Mouse (Mus musculus): Measurements from ENCODE around the gene Eif2s1. TPM values are rescaled to one million over a fixed set of nuclear protein-coding genes. Genes with fewer than 3 reads are reported as not detected.

Gene Eif2s1
- polyA plus RNA-seq, 1 experiment from 2014 or later = 199 TPM

- no peak overlapping the region for H3K4me2 ChIP-seq (ENCODE audit: low read depth, low read length)
- no peak overlapping the region for H3K4me3 ChIP-seq (replicated peaks; ENCODE audit: low read length)
- H3K27me3 ChIP-seq (ENCODE audit: control insufficient read depth, insufficient read depth, low read length) = no peaks in the 10 kb centered on the region
- H3K27ac ChIP-seq (ENCODE audit: low read length) = no peak overlapping the region
- 67% methylated on average over 1 of the region's 1 CpGs for WGBS
- no peaks in the 10 kb centered on the region for H3K9me3 ChIP-seq (replicated peaks; ENCODE audit: control insufficient read depth, low read length)
- H3K4me1 ChIP-seq (ENCODE audit: control insufficient read depth, insufficient read depth, low read length) = peaks cover 8% of the 10 kb centered on the region
- no peak overlapping the region for H3K9ac ChIP-seq (ENCODE audit: low read length)
- 0 out of 2 replicates have a peak, but pooled peaks cover 3% of the 10 kb centered on the region for H3K36me3 ChIP-seq (ENCODE audit: control insufficient read depth, insufficient read depth, low read length)
- no peak for ATAC-seq (ENCODE audit: insufficient read depth, low FRiP score)
Observed at GRCm38 (mm10) chr12:78868115-78868514, 6.5 kb downstream of the Eif2s1 start.

GRCm38 (mm10) chr12:78874581-78874980 lies 13.0 kb downstream of the Eif2s1 start:
- Histone ChIP-seq H3K4me3 (replicated peaks; ENCODE audit: low read length) (no peak overlapping the region), H3K27me3 (ENCODE audit: control insufficient read depth, insufficient read depth, low read length) (no peaks in the 10 kb centered on the region), H3K4me1 (ENCODE audit: control insufficient read depth, insufficient read depth, low read length) (no peaks in the 10 kb centered on the region), H3K9me3 (replicated peaks; ENCODE audit: control insufficient read depth, low read length) (no peaks in the 10 kb centered on the region), H3K4me2 (ENCODE audit: low read depth, low read length) (no peak overlapping the region), H3K27ac (ENCODE audit: low read length) (no peak overlapping the region), H3K36me3 (ENCODE audit: control insufficient read depth, insufficient read depth, low read length) (peaks cover 26% of the 10 kb centered on the region; the same call in 1 of the 2 replicates), H3K9ac (ENCODE audit: low read length) (no peak overlapping the region)
- 93% methylated on average over 3 of the region's 3 CpGs for WGBS
- ATAC-seq (ENCODE audit: insufficient read depth, low FRiP score) = no peak

GRCm38 (mm10) chr12:78890062-78890461 lies 28.4 kb downstream of the Eif2s1 start:
- Histone ChIP-seq H3K36me3 (ENCODE audit: control insufficient read depth, insufficient read depth, low read length) (no peaks in the 10 kb centered on the region), H3K4me3 (replicated peaks; ENCODE audit: low read length) (no peak overlapping the region), H3K27me3 (ENCODE audit: control insufficient read depth, insufficient read depth, low read length) (no peaks in the 10 kb centered on the region), H3K27ac (ENCODE audit: low read length) (no peak overlapping the region), H3K9me3 (replicated peaks; ENCODE audit: control insufficient read depth, low read length) (0 out of 2 replicates have a peak, but pooled peaks cover 5% of the 10 kb centered on the region), H3K4me1 (ENCODE audit: control insufficient read depth, insufficient read depth, low read length) (peaks cover 3% of the 10 kb centered on the region; the same call in 1 of the 2 replicates), H3K4me2 (ENCODE audit: low read depth, low read length) (no peak overlapping the region), H3K9ac (ENCODE audit: low read length) (no peak overlapping the region)
- ATAC-seq (ENCODE audit: insufficient read depth, low FRiP score) = no peak
- 44% methylated on average over 1 of the region's 1 CpGs for WGBS

- Histone ChIP-seq H3K9me3 (replicated peaks; ENCODE audit: control insufficient read depth, low read length) (0 out of 2 replicates have a peak, but pooled peaks cover 5% of the 10 kb centered on the region), H3K27ac (ENCODE audit: low read length) (no peak overlapping the region), H3K9ac (ENCODE audit: low read length) (no peak overlapping the region), H3K4me3 (replicated peaks; ENCODE audit: low read length) (no peak overlapping the region), H3K4me2 (ENCODE audit: low read depth, low read length) (no peak overlapping the region), H3K27me3 (ENCODE audit: control insufficient read depth, insufficient read depth, low read length) (no peaks in the 10 kb centered on the region), H3K36me3 (ENCODE audit: control insufficient read depth, insufficient read depth, low read length) (no peaks in the 10 kb centered on the region), H3K4me1 (ENCODE audit: control insufficient read depth, insufficient read depth, low read length) (peaks cover 3% of the 10 kb centered on the region; the same call in 1 of the 2 replicates)
- WGBS = 82% methylated on average over 2 of the region's 2 CpGs
- no peak for ATAC-seq (ENCODE audit: insufficient read depth, low FRiP score)
Observed at GRCm38 (mm10) chr12:78891149-78891548, 29.5 kb downstream of the Eif2s1 start.

- no peaks in the 10 kb centered on the region for H3K4me1 ChIP-seq (ENCODE audit: control insufficient read depth, insufficient read depth, low read length)
- H3K27me3 ChIP-seq (ENCODE audit: control insufficient read depth, insufficient read depth, low read length) = no peaks in the 10 kb centered on the region
- no peaks in the 10 kb centered on the region for H3K9me3 ChIP-seq (replicated peaks; ENCODE audit: control insufficient read depth, low read length)
- H3K4me3 ChIP-seq (replicated peaks; ENCODE audit: low read length) = no peak overlapping the region
- no peaks in the 10 kb centered on the region for H3K36me3 ChIP-seq (ENCODE audit: control insufficient read depth, insufficient read depth, low read length)
- no peak overlapping the region for H3K4me2 ChIP-seq (ENCODE audit: low read depth, low read length)
- WGBS = 92% methylated on average over 1 of the region's 1 CpGs
- ATAC-seq (ENCODE audit: insufficient read depth, low FRiP score) = no peak
- H3K27ac ChIP-seq (ENCODE audit: low read length) = no peak overlapping the region
- no peak overlapping the region for H3K9ac ChIP-seq (ENCODE audit: low read length)
Observed at GRCm38 (mm10) chr12:78897861-78898260, 36.2 kb downstream of the Eif2s1 start.

- no peaks in the 10 kb centered on the region for H3K27me3 ChIP-seq (ENCODE audit: control insufficient read depth, insufficient read depth, low read length)
- WGBS = 84% methylated on average over 5 of the region's 5 CpGs
- no peak overlapping the region for H3K9ac ChIP-seq (ENCODE audit: low read length)
- no peak overlapping the region for H3K4me3 ChIP-seq (replicated peaks; ENCODE audit: low read length)
- H3K27ac ChIP-seq (ENCODE audit: low read length) = no peak overlapping the region
- H3K4me2 ChIP-seq (ENCODE audit: low read depth, low read length) = no peak overlapping the region
- ATAC-seq (ENCODE audit: insufficient read depth, low FRiP score) = no peak
- H3K9me3 ChIP-seq (replicated peaks; ENCODE audit: control insufficient read depth, low read length) = no peaks in the 10 kb centered on the region
- H3K36me3 ChIP-seq (ENCODE audit: control insufficient read depth, insufficient read depth, low read length) = no peaks in the 10 kb centered on the region
- H3K4me1 ChIP-seq (ENCODE audit: control insufficient read depth, insufficient read depth, low read length) = 0 out of 2 replicates have a peak, but pooled peaks cover under 1% of the 10 kb centered on the region
Observed at GRCm38 (mm10) chr12:78901467-78901866, 39.8 kb downstream of the Eif2s1 start.

GRCm38 (mm10) chr12:78903313-78903712 lies 41.7 kb downstream of the Eif2s1 start:
- ATAC-seq (ENCODE audit: insufficient read depth, low FRiP score) = no peak
- WGBS = 75% methylated on average over 4 of the region's 4 CpGs

GRCm38 (mm10) chr12:78904499-78904898 lies 42.9 kb downstream of the Eif2s1 start:
- no peak for ATAC-seq (ENCODE audit: insufficient read depth, low FRiP score)
- 71% methylated on average over 7 of the region's 7 CpGs for WGBS
- H3K27me3 ChIP-seq (ENCODE audit: control insufficient read depth, insufficient read depth, low read length) = peaks cover 6% of the 10 kb centered on the region; the same call in 1 of the 2 replicates
- H3K9ac ChIP-seq (ENCODE audit: low read length) = no peak overlapping the region
- H3K4me3 ChIP-seq (replicated peaks; ENCODE audit: low read length) = no peak overlapping the region
- H3K4me1 ChIP-seq (ENCODE audit: control insufficient read depth, insufficient read depth, low read length) = 0 out of 2 replicates have a peak, but pooled peaks cover 5% of the 10 kb centered on the region
- peak overlapping the region; percentile 9; the same call in 1 of the 2 replicates for H3K4me2 ChIP-seq (ENCODE audit: low read depth, low read length)
- no peaks in the 10 kb centered on the region for H3K36me3 ChIP-seq (ENCODE audit: control insufficient read depth, insufficient read depth, low read length)
- no peaks in the 10 kb centered on the region; the same call in 1 of the 2 replicates for H3K9me3 ChIP-seq (replicated peaks; ENCODE audit: control insufficient read depth, low read length)
- H3K27ac ChIP-seq (ENCODE audit: low read length) = peak overlapping the region; percentile 39; the same call in 1 of the 2 replicates

More at GRCm38 (mm10) chr12:78903313-78903712, 41.7 kb downstream of the Eif2s1 start:
- no peaks in the 10 kb centered on the region for H3K9me3 ChIP-seq (replicated peaks; ENCODE audit: control insufficient read depth, low read length)
- no peaks in the 10 kb centered on the region for H3K36me3 ChIP-seq (ENCODE audit: control insufficient read depth, insufficient read depth, low read length)
- H3K27me3 ChIP-seq (ENCODE audit: control insufficient read depth, insufficient read depth, low read length) = peaks cover 6% of the 10 kb centered on the region; the same call in 1 of the 2 replicates
- H3K4me1 ChIP-seq (ENCODE audit: control insufficient read depth, insufficient read depth, low read length) = 0 out of 2 replicates have a peak, but pooled peaks cover 5% of the 10 kb centered on the region
- H3K27ac ChIP-seq (ENCODE audit: low read length) = no peak overlapping the region
- H3K4me3 ChIP-seq (replicated peaks; ENCODE audit: low read length) = no peak overlapping the region
- no peak overlapping the region for H3K9ac ChIP-seq (ENCODE audit: low read length)
- H3K4me2 ChIP-seq (ENCODE audit: low read depth, low read length) = no peak overlapping the region

GRCm38 (mm10) chr12:78906707-78907162 lies 45.1 kb downstream of the Eif2s1 start, which contains the start of gene Plek2:
TSS of gene Plek2 (minus strand) at chr12:78906964.
- H3K9me3 ChIP-seq (replicated peaks; ENCODE audit: control insufficient read depth, low read length) = no peaks in the 10 kb centered on the region; the same call in 1 of the 2 replicates
- H3K4me1 ChIP-seq (ENCODE audit: control insufficient read depth, insufficient read depth, low read length) = peaks cover 18% of the 10 kb centered on the region
- H3K4me3 ChIP-seq (replicated peaks; ENCODE audit: low read length) = peak within 1 kb of the TSS; percentile 55
- 3% methylated on average over 38 of the region's 38 CpGs for WGBS
- ATAC-seq (ENCODE audit: insufficient read depth, low FRiP score) = peak; percentile 55
- no peaks in the 10 kb centered on the region for H3K36me3 ChIP-seq (ENCODE audit: control insufficient read depth, insufficient read depth, low read length)
- H3K27me3 ChIP-seq (ENCODE audit: control insufficient read depth, insufficient read depth, low read length) = peaks cover 11% of the 10 kb centered on the region; the same call in 1 of the 2 replicates
- peak within 1 kb of the TSS; percentile 65 for H3K4me2 ChIP-seq (ENCODE audit: low read depth, low read length)
- H3K27ac ChIP-seq (ENCODE audit: low read length) = no peak within 1 kb of the TSS; the same call in 1 of the 2 replicates
- H3K9ac ChIP-seq (ENCODE audit: low read length) = peak within 1 kb of the TSS; percentile 71
